In the genomic region with DNA sequence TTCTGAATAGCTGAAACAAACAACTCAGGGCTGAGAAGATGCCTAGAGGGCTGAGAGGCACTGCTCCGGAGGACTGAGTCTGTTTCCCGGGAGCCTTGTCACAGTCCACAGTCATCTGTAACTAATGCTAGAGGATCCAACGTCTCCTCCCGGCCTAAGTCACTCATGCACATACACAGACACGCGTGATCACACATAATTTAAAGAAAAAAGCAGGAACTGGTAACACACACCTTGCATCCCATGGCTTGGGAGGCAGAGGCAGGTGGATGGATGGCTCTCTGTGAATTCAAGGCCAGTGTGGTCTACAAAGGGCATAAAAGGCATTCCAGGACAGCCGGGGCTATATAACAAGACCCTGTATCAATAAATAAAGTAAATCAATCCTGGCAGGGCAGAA, we compare ENCODE assay signal across 20 mouse cellular contexts. TPM values are rescaled to one million over a fixed set of nuclear protein-coding genes. Genes with fewer than 3 reads are reported as not detected.
A peak's percentile ranks its signal among the peaks of the same experiment; 100 is the strongest.
DNase-seq lines count a peak whose midpoint lies in the region; ATAC-seq and TF ChIP-seq lines count a peak whose summit lies in the region.
"Had no signal": no experiment of that assay in that cellular context is flagged by ENCODE, and none has a peak within 500 bp of the region (broad histone marks: within the 10 kb centered on the region; RNA-seq: fewer than 3 reads in every experiment).

No protein-coding gene starts in this region.

- TF ChIP-seq CTCF in layer of hippocampus, adult 2 months (conservative IDR thresholded peaks at IDR 0.05) = no peak
- TF ChIP-seq CTCF in CH12.LX (conservative IDR thresholded peaks at IDR 0.05 in 1 of 2, IDR thresholded peaks at IDR 0.05 in 1 of 2; ENCODE audit: low read depth in 2 of 2, low read length in 2 of 2) = no peak

- no peak for TF ChIP-seq RAD21 in CH12.LX (IDR thresholded peaks at IDR 0.05; ENCODE audit: low read depth, low read length)

- no peak overlapping the region for H3K4me2 ChIP-seq in hindbrain, embryonic 13.5 days
- H3K4me2 ChIP-seq in hindbrain, embryonic 14.5 days (replicated peaks) = no peak overlapping the region
- H3K4me2 ChIP-seq in CH12.LX (ENCODE audit: insufficient read depth, low read depth, poor library complexity, severe bottlenecking) = peak overlapping the region; percentile 60
- H3K4me2 ChIP-seq: embryonic facial prominence, embryonic 13.5 days; limb, embryonic 12.5 days; lung, embryonic 14.5 days had no signal

- peak; percentile 3 for DNase-seq in adrenal gland, postnatal 14 days
- DNase-seq in adrenal gland, postnatal 4 days (ENCODE audit: low spot score in 2 of 2) = no peak
- DNase-seq in hindbrain, embryonic 14.5 days (ENCODE audit: low spot score) = no peak
- DNase-seq in layer of hippocampus, adult 2 months (ENCODE audit: low spot score in 2 of 2) = no peak
- no peak for DNase-seq in layer of hippocampus, adult 9-10 months (ENCODE audit: low spot score)
- DNase-seq in CH12.LX (ENCODE audit: extremely low read depth) = no peak
- DNase-seq in natural killer cell, adult 2 months (ENCODE audit: low spot score in 2 of 2) = no peak
- DNase-seq: adrenal gland, adult 8-10 months; cerebellum, postnatal 14 days; gastrocnemius, postnatal 36 days; heart, postnatal 14 days; lung, embryonic 14.5 days; right cerebral cortex, postnatal 25 days; thymus, adult 2 months had no signal

- in situ Hi-C loops in CH12.LX (cut with MboI; ENCODE audit: low pct_ligation_motif_present, low pct_unique_long_range_greater_than_20kb, low sequenced_read_pairs) = no loop called here

- H3K36me3 ChIP-seq in hindbrain, embryonic 13.5 days = peaks cover 21% of the 10 kb centered on the region
- H3K36me3 ChIP-seq in hindbrain, embryonic 14.5 days (replicated peaks; ENCODE audit: control insufficient read depth, insufficient read depth) = peaks cover 21% of the 10 kb centered on the region
- peaks cover 18 to 81% of the 10 kb centered on the region in 2 experiments for H3K36me3 ChIP-seq in CH12.LX (replicated peaks in 1 of 2; ENCODE audit: control insufficient read depth in 1 of 2, insufficient read depth in 1 of 2, low read length in 1 of 2)

- TF ChIP-seq EP300 in CH12.LX (IDR thresholded peaks at IDR 0.05; ENCODE audit: low read length) = no peak

- peaks cover 69% of the 10 kb centered on the region for H3K79me2 ChIP-seq in CH12.LX (replicated peaks; ENCODE audit: control insufficient read depth, extremely low read depth, insufficient read depth, poor library complexity, severe bottlenecking)

- no peak for TF ChIP-seq POLR2A in CH12.LX (IDR thresholded peaks at IDR 0.05; ENCODE audit: low read depth, low read length)

- no peak overlapping the region for H3K4me3 ChIP-seq in hindbrain, embryonic 13.5 days
- H3K4me3 ChIP-seq in hindbrain, embryonic 14.5 days (replicated peaks; ENCODE audit: low read length) = no peak overlapping the region
- no peak overlapping the region for H3K4me3 ChIP-seq in layer of hippocampus, adult 2 months
- H3K4me3 ChIP-seq in CH12.LX (replicated peaks in 1 of 3; ENCODE audit: low read depth in 2 of 3, low read length in 2 of 3, poor library complexity in 1 of 3) = peak overlapping the region in 1 of 3 experiments; percentile 17
- H3K4me3 ChIP-seq: embryonic facial prominence, embryonic 13.5 days; limb, embryonic 12.5 days; midbrain, embryonic 10.5 days had no signal

- peaks cover 41% of the 10 kb centered on the region for H3K4me1 ChIP-seq in hindbrain, embryonic 13.5 days (replicated peaks)
- H3K4me1 ChIP-seq in hindbrain, embryonic 14.5 days (replicated peaks; ENCODE audit: control insufficient read depth, insufficient read depth, low read length) = peaks cover 21% of the 10 kb centered on the region
- H3K4me1 ChIP-seq in CH12.LX (ENCODE audit: control insufficient read depth in 1 of 2, insufficient read depth in 2 of 2) = peaks cover 53 to 93% of the 10 kb centered on the region in 2 experiments

- no peak overlapping the region for H3K9ac ChIP-seq in hindbrain, embryonic 13.5 days
- H3K9ac ChIP-seq in hindbrain, embryonic 14.5 days = no peak overlapping the region
- H3K9ac ChIP-seq in CH12.LX (ENCODE audit: insufficient read depth, low read depth) = peak overlapping the region; percentile 15
- H3K9ac ChIP-seq: embryonic facial prominence, embryonic 13.5 days; limb, embryonic 12.5 days; lung, embryonic 14.5 days had no signal

- 0 out of 2 replicates have a peak overlapping the region, but pooled peaks have one; percentile 1 for H3K27ac ChIP-seq in hindbrain, embryonic 13.5 days
- H3K27ac ChIP-seq in hindbrain, embryonic 14.5 days = no peak overlapping the region
- H3K27ac ChIP-seq in layer of hippocampus, adult 2 months = peak overlapping the region; percentile 46; the same call in 1 of the 2 replicates
- H3K27ac ChIP-seq in CH12.LX (ENCODE audit: insufficient read depth, low read depth) = peak overlapping the region; percentile 97
- H3K27ac ChIP-seq: embryonic facial prominence, embryonic 13.5 days; limb, embryonic 12.5 days; midbrain, embryonic 10.5 days had no signal

- dilution Hi-C loops in CH12.LX (cut with MboI; ENCODE audit: extremely low pct_ligation_motif_present, extremely low pct_unique_long_range_greater_than_20kb, low sequenced_read_pairs) = no loop called here

- H3K9me3 ChIP-seq in hindbrain, embryonic 13.5 days = peaks cover 6% of the 10 kb centered on the region; the same call in 1 of the 2 replicates
- H3K9me3 ChIP-seq in hindbrain, embryonic 14.5 days (ENCODE audit: control insufficient read depth, low read length) = no peaks in the 10 kb centered on the region
- H3K9me3 ChIP-seq in CH12.LX (replicated peaks; ENCODE audit: low read length) = peaks cover 9% of the 10 kb centered on the region
- H3K9me3 ChIP-seq: embryonic facial prominence, embryonic 13.5 days; midbrain, embryonic 10.5 days had no signal

- H3K27me3 ChIP-seq in hindbrain, embryonic 13.5 days = no peaks in the 10 kb centered on the region
- no peaks in the 10 kb centered on the region for H3K27me3 ChIP-seq in hindbrain, embryonic 14.5 days (ENCODE audit: control insufficient read depth, insufficient read depth, low read length)
- H3K27me3 ChIP-seq in CH12.LX (replicated peaks) = no peaks in the 10 kb centered on the region
- H3K27me3 ChIP-seq: embryonic facial prominence, embryonic 13.5 days; limb, embryonic 12.5 days; Patski had no signal

- WGBS in hindbrain, embryonic 13.5 days = 43% methylated on average over 7 of the region's 7 CpGs
- 32% methylated on average over 7 of the region's 7 CpGs for WGBS in hindbrain, embryonic 14.5 days

- ATAC-seq in hindbrain, embryonic 13.5 days (ENCODE audit: low FRiP score) = no peak
- no peak for ATAC-seq in hindbrain, embryonic 14.5 days (ENCODE audit: low FRiP score)
- ATAC-seq: forebrain, embryonic 14.5 days; Patski had no signal

TF ChIP-seq in CH12.LX, 34 proteins besides CTCF, POLR2A, EP300 and RAD21:
- TF ChIP-seq TBP (conservative IDR thresholded peaks at IDR 0.05; ENCODE audit: low read depth, low read length) (no peak), BHLHE40 (IDR thresholded peaks at IDR 0.05; ENCODE audit: low read depth, low read length) (peak; percentile 27; the same call in 1 of the 2 replicates), GABPA (IDR thresholded peaks at IDR 0.05; ENCODE audit: insufficient replicate concordance, low read depth, low read length) (no peak)

RNA-seq across cellular contexts. Expression of a gene that starts 14.9 kb away (rescaled TPM):
- 123 and 142 TPM in 2 replicates for total RNA-seq in adrenal gland, postnatal 14 days (2021)
- total RNA-seq in adrenal gland, postnatal 4 days (2021) = 100 to 1,000 TPM; 136 to 140 TPM
- polyA plus RNA-seq in hindbrain, embryonic 13.5 days (2015; fragmentation: Nextera tagmentation; extraction: Ambion mirVana) = 140 and 142 TPM in 2 replicates
- 86.9 and 93.7 TPM in 2 replicates for polyA plus RNA-seq in hindbrain, embryonic 14.5 days (2014; fragmentation: Nextera tagmentation; extraction: Ambion mirVana)
- 100 to 1,000 TPM; 147 to 158 TPM for total RNA-seq in layer of hippocampus, adult 2 months (2021)
- 50.2 and 64.6 TPM in 2 replicates for total RNA-seq in CH12.LX (2012; rRNA removed)
- 53.0 and 57.4 TPM in 2 replicates for total RNA-seq in CH12.LX (2014; rRNA removed)
- 158 and 164 TPM in 2 replicates for polyA plus RNA-seq in CH12.LX (2012; ENCODE audit: insufficient read length, low read depth)
